Mouse (Mus musculus) liver, embryonic 14 days (tissue): ENCODE data around the gene Stoml1. TPM values are rescaled to one million over a fixed set of nuclear protein-coding genes. Genes with fewer than 3 reads are reported as not detected.

ENCODE experiments used
- polyA plus RNA-seq: library from polyadenylated mRNA; depleted of rRNA; stranded (reverse); fragments of >200 nt; gene quantifications from 2 replicates; pipeline ENCODE4 v1.2.3, GENCODE M21; 2012; rRNA removed

The Stoml1 gene
- 3.2 and 3.8 TPM in 2 replicates for polyA plus RNA-seq

DNA sequence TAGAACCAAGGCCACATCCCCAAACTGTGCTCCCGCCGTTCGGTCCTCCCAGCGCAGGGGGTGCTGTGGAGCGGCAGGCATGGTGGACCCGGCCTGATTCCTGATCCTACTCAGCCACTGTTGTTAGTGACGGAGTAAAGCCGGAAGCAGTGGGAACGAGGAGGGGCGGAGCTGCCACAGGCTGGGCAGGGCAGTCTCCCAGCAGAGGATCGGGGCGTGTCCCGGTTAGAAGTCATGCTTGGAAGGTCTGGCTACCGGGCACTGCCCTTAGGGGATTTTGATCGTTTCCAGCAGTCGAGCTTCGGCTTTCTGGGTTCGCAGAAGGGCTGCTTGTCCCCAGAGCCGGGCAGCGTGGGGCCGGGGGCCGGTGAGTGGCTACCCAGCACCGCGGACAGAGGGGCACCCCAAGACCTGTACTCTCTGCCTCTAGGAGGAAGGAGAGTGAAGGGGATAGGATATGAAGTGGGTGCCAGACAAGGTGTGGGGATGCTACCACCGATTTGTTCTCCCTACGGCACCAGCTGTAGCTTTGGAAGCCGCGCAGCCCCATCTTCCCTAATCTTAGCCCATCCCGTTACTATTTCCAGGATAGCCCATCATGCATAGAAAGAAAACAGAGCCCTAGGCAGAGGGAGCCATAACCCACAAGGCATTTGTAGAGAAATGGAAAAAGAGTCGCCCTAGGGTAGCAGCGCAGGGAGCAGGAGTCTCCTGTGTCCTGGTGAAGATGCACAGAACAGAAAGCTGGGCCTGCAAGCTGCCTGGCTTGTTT lies at the start of gene Stoml1:
TSS of gene Stoml1 (plus strand) at position 132 of the 772 bp plus-strand sequence.

DNA sequence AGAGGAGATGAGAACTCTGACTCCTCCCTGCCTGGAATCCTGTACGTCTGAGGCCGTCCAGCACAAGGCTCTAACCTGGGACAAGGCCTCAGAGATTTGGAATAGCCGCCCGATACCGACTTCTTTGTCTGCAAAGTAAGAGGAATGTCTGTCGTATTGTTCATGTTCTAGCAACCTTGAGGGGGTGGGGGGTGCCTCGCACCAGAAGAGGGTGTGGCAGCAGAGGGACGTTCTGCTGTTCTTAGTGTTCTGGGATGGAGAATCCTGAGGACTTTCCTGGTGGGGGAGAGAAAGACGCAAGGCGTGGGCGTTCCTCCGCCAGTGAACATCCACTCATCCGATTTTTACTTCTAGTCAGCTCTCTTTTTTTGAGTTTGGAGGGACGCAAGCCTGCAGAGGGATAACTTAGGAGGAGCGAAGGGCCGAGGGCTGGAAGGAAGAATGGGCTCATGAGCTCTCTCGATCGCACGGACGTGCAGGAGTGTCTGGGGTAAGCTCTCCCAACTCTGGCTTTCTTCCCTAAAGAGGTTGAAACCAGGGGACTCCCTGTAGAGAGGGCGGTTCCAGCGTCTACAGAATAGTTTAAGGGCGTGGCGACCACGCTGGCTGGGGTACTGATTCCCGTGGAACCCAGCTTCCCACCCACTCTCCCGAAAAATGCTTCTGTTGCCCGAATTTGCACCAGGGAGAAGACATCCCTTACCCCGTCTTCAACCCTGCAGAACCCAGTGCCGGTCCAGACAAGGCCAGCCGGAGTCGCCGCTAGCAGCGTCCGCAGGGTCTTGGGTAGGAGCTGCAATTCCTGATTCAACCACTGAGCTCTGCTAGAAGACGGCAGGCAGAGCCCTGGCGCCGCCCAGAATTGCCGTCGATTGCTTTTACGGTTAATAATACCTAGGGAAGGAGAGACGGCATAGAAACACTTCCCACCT lies 49.2 kb upstream of the Stoml1 start, which contains the start of the genes Islr and Islr2:
TSS of gene Islr (minus strand) at position 791 of the 932 bp plus-strand sequence.
TSS of gene Islr2 (minus strand) at position 804 of the 932 bp plus-strand sequence.

DNA sequence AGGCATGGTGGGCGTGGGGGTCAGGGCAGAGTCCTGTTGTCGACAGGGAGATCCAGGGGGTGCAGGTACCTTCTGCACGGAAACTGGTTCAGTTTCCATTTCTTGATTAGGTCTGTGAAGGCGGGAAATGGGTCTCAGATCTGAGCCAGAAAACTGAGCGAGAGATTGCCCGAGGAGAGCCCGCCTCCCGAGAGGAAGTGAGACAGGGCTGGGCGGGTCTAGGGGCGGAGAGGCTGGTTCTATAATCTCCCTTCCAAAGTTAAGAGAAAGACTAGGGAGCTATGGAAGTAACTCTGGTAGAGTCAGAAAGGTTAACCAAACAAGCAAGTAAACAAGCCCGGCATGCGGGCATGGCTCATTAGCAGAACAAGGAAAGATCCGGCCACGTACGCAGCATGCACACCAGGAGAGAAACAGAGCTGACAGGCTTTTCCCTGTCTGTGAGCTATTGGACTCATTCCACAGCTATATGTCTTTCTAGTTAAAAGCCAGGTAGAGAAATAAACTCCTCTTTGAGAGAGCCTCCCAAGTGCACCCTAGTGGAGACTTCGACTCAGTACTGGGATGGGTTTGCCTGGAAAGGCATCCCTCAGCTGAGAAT lies 3.3 kb upstream of the Stoml1 start, which contains the start of gene Pml:
TSS of gene Pml (minus strand) at position 195 of the 601 bp plus-strand sequence.

Other genes with a start within 250 kb of the Stoml1 start
- 0.21 and 0.23 TPM in 2 replicates for gene Cyp11a1, start 246.8 kb upstream of the Stoml1 start, polyA plus RNA-seq
- gene Stra6, start 189.4 kb upstream of the Stoml1 start, polyA plus RNA-seq: 0.03 and 0.05 TPM in 2 replicates
- gene Ccdc33, start 134.3 kb upstream of the Stoml1 start, polyA plus RNA-seq: not detected in 2 replicates
- gene Islr, start 48.9 kb upstream of the Stoml1 start, polyA plus RNA-seq: 2.4 and 5.0 TPM in 2 replicates
- 0.05 and 0.16 TPM in 2 replicates for gene Islr2, start 48.8 kb upstream of the Stoml1 start, polyA plus RNA-seq
- gene Pml, start 3.4 kb upstream of the Stoml1 start, polyA plus RNA-seq: 14.0 and 19.8 TPM in 2 replicates
- 0.82 and 1.7 TPM in 2 replicates for gene Loxl1, start 60.0 kb downstream of the Stoml1 start, polyA plus RNA-seq
- gene Tbc1d21, start 117.3 kb downstream of the Stoml1 start, polyA plus RNA-seq: not detected in 2 replicates
- 0.05 and 0.16 TPM in 2 replicates for gene Insyn1, start 235.4 kb downstream of the Stoml1 start, polyA plus RNA-seq